Mouse (Mus musculus) c-Kit-positive CD71-positive TER-119-positive erythroid progenitor cells, embryonic 14.5 days (primary cell): ENCODE measurements around the gene Gm44.
"Not testable (repeated sequence)": the region's sequence is repeated elsewhere in the genome, so short reads cannot be mapped to it uniquely, and the experiment has no call there.

Source experiments
- DNase-seq: peaks from one replicate; pipeline ENCODE4 v3.0.0-alpha.2; 2013; ENCODE audit warnings: low spot score

The Gm44 gene

GRCm38 (mm10) chrX:90891842-90892241 is at the start of gene Gm44:
Gene Gm44 (plus strand): TSS chrX:90892142.
- DNase-seq = no peak

- no peak for DNase-seq
These were observed 36.0 kb downstream of the Gm44 start for GRCm38 (mm10) chrX:90927989-90928388.

- not testable (repeated sequence) for DNase-seq
These were observed 46.3 kb downstream of the Gm44 start for GRCm38 (mm10) chrX:90938211-90938610.
